Mouse (Mus musculus) MEL (cell line): ENCODE data around the gene Anxa2.

Experiments used
- CTCF ChIP-seq, 3 experiments: IDR thresholded peaks in 2 of 3; conservative IDR thresholded peaks in 1 of 3; 2 replicates each; pipeline ENCODE4 v1.5.1; 2011 to 2012; ENCODE audit warnings: low read length in 3 of 3, low read depth in 2 of 3, mild to moderate bottlenecking in 2 of 3, improper control_type of control experiment in 1 of 3, inconsistent platforms in 1 of 3, mixed read lengths in 1 of 3, moderate library complexity in 1 of 3; ENCODE audit not compliant: control insufficient read depth in 1 of 3, insufficient read depth in 1 of 3, poor library complexity in 1 of 3, severe bottlenecking in 1 of 3
- E2F4 ChIP-seq: IDR thresholded peaks from 2 replicates; pipeline ENCODE4 v1.6.1; 2011; ENCODE audit warnings: low read depth, low read length, improper control_type of control experiment, borderline replicate concordance
- ELF1 ChIP-seq: IDR thresholded peaks from 2 replicates; pipeline ENCODE4 v1.6.1; 2014; ENCODE audit warnings: low read depth, mild to moderate bottlenecking, inconsistent platforms, low read length, improper control_type of control experiment, moderate library complexity
- EP300 ChIP-seq, 2 experiments: IDR thresholded peaks; 2 replicates each; pipeline ENCODE4 v1.6.1; 2011; ENCODE audit warnings: improper control_type of control experiment in 2 of 2, low read length in 2 of 2, low read depth in 1 of 2, mild to moderate bottlenecking in 1 of 2
- GATA1 ChIP-seq: IDR thresholded peaks from 2 replicates; pipeline ENCODE4 v1.6.1; 2011; ENCODE audit warnings: low read depth, low read length, improper control_type of control experiment
- POLR2A ChIP-seq, 2 experiments: IDR thresholded peaks; 2 replicates each; pipeline ENCODE4 v1.6.1; 2011 to 2012; ENCODE audit warnings: low read length in 2 of 2, mild to moderate bottlenecking in 2 of 2, control low read depth in 1 of 2, improper control_type of control experiment in 1 of 2, low read depth in 1 of 2, moderate library complexity in 1 of 2; ENCODE audit not compliant: control insufficient read depth in 1 of 2, insufficient read depth in 1 of 2, poor library complexity in 1 of 2
- SIN3A ChIP-seq: IDR thresholded peaks from 2 replicates; pipeline ENCODE4 v1.6.1; 2012; ENCODE audit warnings: low read length, improper control_type of control experiment, inconsistent platforms
- USF1 ChIP-seq: IDR thresholded peaks from 2 replicates; pipeline ENCODE4 v1.6.1; 2014; ENCODE audit warnings: low read depth, mild to moderate bottlenecking, inconsistent platforms, low read length, improper control_type of control experiment, moderate library complexity
- ZMIZ1 ChIP-seq: IDR thresholded peaks from 2 replicates; pipeline ENCODE4 v1.6.1; 2012; ENCODE audit warnings: low read depth, mild to moderate bottlenecking, inconsistent platforms, low read length, improper control_type of control experiment, moderate library complexity
- ZNF384 ChIP-seq: IDR thresholded peaks from 2 replicates; pipeline ENCODE4 v1.6.1; 2012; ENCODE audit warnings: low read depth, mild to moderate bottlenecking, inconsistent platforms, low read length, improper control_type of control experiment

GRCm38 (mm10) chr9:69511881-69512590 is 58.6 kb downstream of the Anxa2 start:
- TF ChIP-seq POLR2A (IDR thresholded peaks at IDR 0.05; ENCODE audit: control insufficient read depth in 1 of 2, insufficient read depth in 1 of 2, low read depth in 1 of 2, low read length in 2 of 2, poor library complexity in 1 of 2) (no peak), USF1 (no peak), CTCF (IDR thresholded peaks at IDR 0.05 in 2 of 3, conservative IDR thresholded peaks at IDR 0.05 in 1 of 3; ENCODE audit: control insufficient read depth in 1 of 3, insufficient read depth in 1 of 3, low read depth in 2 of 3, low read length in 3 of 3, poor library complexity in 1 of 3, severe bottlenecking in 1 of 3) (no peak), SIN3A (no peak), ZNF384 (no peak), ELF1 (no peak), ZMIZ1 (no peak), EP300 (IDR thresholded peaks at IDR 0.05; ENCODE audit: low read depth in 1 of 2, low read length in 2 of 2) (no peak), E2F4 (no peak), GATA1 (no peak)
